Mouse (Mus musculus): ENCODE data around the gene Tulp2. TPM values are rescaled to one million over a fixed set of nuclear protein-coding genes. Genes with fewer than 3 reads are reported as not detected.

Tulp2 gene
- polyA plus RNA-seq, 1 experiment from 2014 or later: 0.80 TPM

- H3K9ac ChIP-seq: peak within 1 kb of the TSS; percentile 71
- WGBS (ENCODE audit: insufficient replicate concordance): 3% methylated on average over 38 of the region's 38 CpGs
- no peaks in the 10 kb centered on the region for H3K27me3 ChIP-seq
- H3K36me3 ChIP-seq: peaks cover 16% of the 10 kb centered on the region
- H3K4me1 ChIP-seq (replicated peaks): peaks cover 68% of the 10 kb centered on the region
- peak within 1 kb of the TSS; percentile 73 for H3K4me2 ChIP-seq
- ATAC-seq (ENCODE audit: low read depth) (peak; percentile 27), DNase-seq (peak; percentile 51)
- no peaks in the 10 kb centered on the region for H3K9me3 ChIP-seq (replicated peaks)
- H3K27ac ChIP-seq: peak within 1 kb of the TSS; percentile 62
- peak within 1 kb of the TSS; percentile 61 for H3K4me3 ChIP-seq (replicated peaks)
Observed at GRCm38 (mm10) chr7:45488293-45489204, 6.9 kb downstream of the Tulp2 start, which contains the start of gene Dhdh. Dhdh (minus strand) TSS chr7:45488805.

- Histone ChIP-seq H3K27me3 (no peaks in the 10 kb centered on the region), H3K27ac (peak overlapping the region; percentile 44; the same call in 1 of the 2 replicates), H3K36me3 (peaks cover 26% of the 10 kb centered on the region), H3K4me2 (peak overlapping the region; percentile 73), H3K4me3 (replicated peaks) (no peak overlapping the region), H3K9ac (0 out of 2 replicates have a peak overlapping the region, but pooled peaks have one; percentile 14), H3K4me1 (replicated peaks) (peaks cover 76% of the 10 kb centered on the region), H3K9me3 (replicated peaks) (no peaks in the 10 kb centered on the region)
- WGBS (ENCODE audit: insufficient replicate concordance): 32% methylated on average over 7 of the region's 7 CpGs
- peak; percentile 32 for DNase-seq
- peak; percentile 32 for ATAC-seq (ENCODE audit: low read depth)
Observed at GRCm38 (mm10) chr7:45489578-45489977, 7.9 kb downstream of the Tulp2 start.

- peak overlapping the region; percentile 36 for H3K4me2 ChIP-seq
- H3K4me1 ChIP-seq (replicated peaks): peaks cover 76% of the 10 kb centered on the region
- peak overlapping the region; percentile 1; the same call in 1 of the 2 replicates for H3K9ac ChIP-seq
- H3K27me3 ChIP-seq: no peaks in the 10 kb centered on the region
- peak overlapping the region; percentile 78 for H3K27ac ChIP-seq
- WGBS (ENCODE audit: insufficient replicate concordance): 51% methylated on average over 9 of the region's 9 CpGs
- ATAC-seq (ENCODE audit: low read depth) (peak; percentile 30; the same call in 1 of the 2 replicates), DNase-seq (no peak)
- H3K4me3 ChIP-seq (replicated peaks): no peak overlapping the region
- H3K9me3 ChIP-seq (replicated peaks): no peaks in the 10 kb centered on the region
- H3K36me3 ChIP-seq: peaks cover 39% of the 10 kb centered on the region
Observed at GRCm38 (mm10) chr7:45490822-45491221, 9.1 kb downstream of the Tulp2 start.

- H3K36me3 ChIP-seq: peaks cover 43% of the 10 kb centered on the region
- peak overlapping the region; percentile 36 for H3K4me2 ChIP-seq
- no peak overlapping the region for H3K4me3 ChIP-seq (replicated peaks)
- peaks cover 72% of the 10 kb centered on the region for H3K4me1 ChIP-seq (replicated peaks)
- peak overlapping the region; percentile 78 for H3K27ac ChIP-seq
- peak; percentile 60 for ATAC-seq (ENCODE audit: low read depth)
- 20% methylated on average over 3 of the region's 3 CpGs for WGBS (ENCODE audit: insufficient replicate concordance)
- H3K9me3 ChIP-seq (replicated peaks): no peaks in the 10 kb centered on the region
- no peaks in the 10 kb centered on the region for H3K27me3 ChIP-seq
- peak overlapping the region; percentile 1; the same call in 1 of the 2 replicates for H3K9ac ChIP-seq
- DNase-seq: peak; percentile 46
Observed at GRCm38 (mm10) chr7:45491264-45491663, 9.6 kb downstream of the Tulp2 start.

GRCm38 (mm10) chr7:45492225-45492844 is 10.7 kb downstream of the Tulp2 start:
- no peak for ATAC-seq (ENCODE audit: low read depth)
- H3K36me3 ChIP-seq: peaks cover 54% of the 10 kb centered on the region
- H3K27ac ChIP-seq: peak overlapping the region; percentile 15; the same call in 1 of the 2 replicates
- no peak for DNase-seq
- peaks cover 61% of the 10 kb centered on the region for H3K4me1 ChIP-seq (replicated peaks)
- H3K9ac ChIP-seq: no peak overlapping the region
- H3K9me3 ChIP-seq (replicated peaks): no peaks in the 10 kb centered on the region
- no peak overlapping the region for H3K4me3 ChIP-seq (replicated peaks)
- WGBS (ENCODE audit: insufficient replicate concordance): 87% methylated on average over 8 of the region's 8 CpGs
- no peaks in the 10 kb centered on the region for H3K27me3 ChIP-seq
- no peak overlapping the region for H3K4me2 ChIP-seq

GRCm38 (mm10) chr7:45492951-45493350 is 11.3 kb downstream of the Tulp2 start:
- no peak overlapping the region for H3K4me2 ChIP-seq
- no peak overlapping the region for H3K4me3 ChIP-seq (replicated peaks)
- 88% methylated on average over 5 of the region's 5 CpGs for WGBS (ENCODE audit: insufficient replicate concordance)
- DNase-seq: no peak
- H3K27ac ChIP-seq: no peak overlapping the region
- peaks cover 55% of the 10 kb centered on the region for H3K4me1 ChIP-seq (replicated peaks)
- H3K36me3 ChIP-seq: peaks cover 60% of the 10 kb centered on the region
- no peaks in the 10 kb centered on the region for H3K9me3 ChIP-seq (replicated peaks)
- no peak for ATAC-seq (ENCODE audit: low read depth)
- H3K27me3 ChIP-seq: no peaks in the 10 kb centered on the region
- H3K9ac ChIP-seq: no peak overlapping the region

GRCm38 (mm10) chr7:45494548-45494947 is 12.9 kb downstream of the Tulp2 start:
- ATAC-seq (ENCODE audit: low read depth) (no peak), DNase-seq (no peak)
- peaks cover 39% of the 10 kb centered on the region for H3K4me1 ChIP-seq (replicated peaks)
- H3K36me3 ChIP-seq: peaks cover 76% of the 10 kb centered on the region
- H3K4me3 ChIP-seq (replicated peaks): no peak overlapping the region
- no peak overlapping the region for H3K27ac ChIP-seq
- no peaks in the 10 kb centered on the region for H3K27me3 ChIP-seq
- H3K4me2 ChIP-seq: no peak overlapping the region
- H3K9me3 ChIP-seq (replicated peaks): no peaks in the 10 kb centered on the region
- WGBS (ENCODE audit: insufficient replicate concordance): 86% methylated on average over 9 of the region's 9 CpGs
- no peak overlapping the region for H3K9ac ChIP-seq

- WGBS (ENCODE audit: insufficient replicate concordance): 92% methylated on average over 6 of the region's 6 CpGs
- H3K27me3 ChIP-seq: no peaks in the 10 kb centered on the region
- H3K27ac ChIP-seq: no peak overlapping the region
- no peak overlapping the region for H3K4me3 ChIP-seq (replicated peaks)
- ATAC-seq (ENCODE audit: low read depth): no peak
- DNase-seq: no peak
- peaks cover 98% of the 10 kb centered on the region for H3K36me3 ChIP-seq
- H3K4me1 ChIP-seq (replicated peaks): peaks cover 9% of the 10 kb centered on the region
- no peaks in the 10 kb centered on the region for H3K9me3 ChIP-seq (replicated peaks)
- H3K4me2 ChIP-seq: no peak overlapping the region
- H3K9ac ChIP-seq: no peak overlapping the region
Observed at GRCm38 (mm10) chr7:45498427-45498826, 16.8 kb downstream of the Tulp2 start.

GRCm38 (mm10) chr7:45507583-45507982 is 25.9 kb downstream of the Tulp2 start:
- Histone ChIP-seq H3K4me1 (replicated peaks) (peaks cover 57% of the 10 kb centered on the region), H3K27ac (peak overlapping the region; percentile 98), H3K4me3 (replicated peaks) (peak overlapping the region; percentile 95), H3K9me3 (replicated peaks) (no peaks in the 10 kb centered on the region), H3K9ac (peak overlapping the region; percentile 79), H3K27me3 (no peaks in the 10 kb centered on the region), H3K36me3 (peaks cover 52% of the 10 kb centered on the region), H3K4me2 (peak overlapping the region; percentile 97)
- ATAC-seq (ENCODE audit: low read depth) (no peak), DNase-seq (no peak)
- 79% methylated on average over 6 of the region's 6 CpGs for WGBS (ENCODE audit: insufficient replicate concordance)

- Histone ChIP-seq H3K4me1 (replicated peaks) (peaks cover 57% of the 10 kb centered on the region), H3K4me2 (peak overlapping the region; percentile 97), H3K36me3 (peaks cover 43% of the 10 kb centered on the region), H3K27ac (peak overlapping the region; percentile 98), H3K9ac (peak overlapping the region; percentile 98), H3K4me3 (replicated peaks) (peak overlapping the region; percentile 95), H3K9me3 (replicated peaks) (no peaks in the 10 kb centered on the region), H3K27me3 (no peaks in the 10 kb centered on the region)
- DNase-seq (peak; percentile 80), ATAC-seq (ENCODE audit: low read depth) (peak; percentile 82)
- WGBS (ENCODE audit: insufficient replicate concordance): 19% methylated on average over 6 of the region's 6 CpGs
Observed at GRCm38 (mm10) chr7:45508561-45508960, 26.9 kb downstream of the Tulp2 start.

GRCm38 (mm10) chr7:45509181-45509882 is 27.7 kb downstream of the Tulp2 start:
- H3K27ac ChIP-seq: peak overlapping the region; percentile 98
- H3K4me2 ChIP-seq: peak overlapping the region; percentile 97
- peak; percentile 44 for DNase-seq
- H3K9ac ChIP-seq: peak overlapping the region; percentile 98
- H3K9me3 ChIP-seq (replicated peaks): no peaks in the 10 kb centered on the region
- ATAC-seq (ENCODE audit: low read depth): peak; percentile 47
- H3K4me3 ChIP-seq (replicated peaks): peak overlapping the region; percentile 95
- H3K4me1 ChIP-seq (replicated peaks): peaks cover 58% of the 10 kb centered on the region
- peaks cover 37% of the 10 kb centered on the region for H3K36me3 ChIP-seq
- 17% methylated on average over 19 of the region's 19 CpGs for WGBS (ENCODE audit: insufficient replicate concordance)
- H3K27me3 ChIP-seq: no peaks in the 10 kb centered on the region
